Mouse (Mus musculus): Measurements from ENCODE around the gene Sik2.

- TF ChIP-seq GATA1 (IDR thresholded peaks at IDR 0.05; ENCODE audit: borderline replicate concordance, low read length), result no peak
- TF ChIP-seq CTCF (IDR thresholded peaks at IDR 0.05; ENCODE audit: low read depth, low read length), result no peak
- no peak for TF ChIP-seq GATA2 (IDR thresholded peaks at IDR 0.05; ENCODE audit: borderline replicate concordance, low read depth, low read length)
- no peak for TF ChIP-seq POLR2AphosphoS5 (IDR thresholded peaks at IDR 0.05; ENCODE audit: insufficient replicate concordance, low read depth, low read length)
- TF ChIP-seq TAL1 (conservative IDR thresholded peaks at IDR 0.05; ENCODE audit: low read depth, low read length), result no peak
Observed at GRCm38 (mm10) chr9:50948097-50948823, 60.6 kb downstream of the Sik2 start.
